Mouse (Mus musculus) liver, adult 2 months (tissue): Measurements from ENCODE around the gene Ap2a2.

Source experiments
- CTCF ChIP-seq: fragments of 200-500 bp; IDR thresholded peaks from 2 replicates; pipeline ENCODE4 v1.5.1; 2011; ENCODE audit warnings: low read depth, low read length, control low read depth
- POLR2A ChIP-seq: fragments of 200-500 bp; IDR thresholded peaks from 2 replicates; pipeline ENCODE4 v1.6.1; 2011; ENCODE audit warnings: low read length, control low read depth; ENCODE audit not compliant: insufficient read depth; ENCODE audit errors: extremely low read depth

GRCm38 (mm10) chr7:141540312-141541081 lies 21.5 kb upstream of the Ap2a2 start:
- TF ChIP-seq CTCF (no peak), POLR2A (no peak)
